Mouse (Mus musculus): ENCODE results near the gene Myl6.

Gene Myl6

GRCm38 (mm10) chr10:128493695-128494666 lies at the start of gene Myl6:
Gene Myl6, minus strand, starts transcription at chr10:128494145.
- peak; percentile 99 for DNase-seq (ENCODE audit: low read depth)

- no peak for DNase-seq (ENCODE audit: low read depth)
Measured at GRCm38 (mm10) chr10:128543100-128543499, 49.2 kb upstream of the Myl6 start.

- DNase-seq (ENCODE audit: low read depth): no peak
Measured at GRCm38 (mm10) chr10:128538340-128538870, 44.5 kb upstream of the Myl6 start.

GRCm38 (mm10) chr10:128536266-128536940 lies 42.5 kb upstream of the Myl6 start:
- peak; percentile 97 for DNase-seq (ENCODE audit: low read depth)

- DNase-seq (ENCODE audit: low read depth): no peak
Measured at GRCm38 (mm10) chr10:128535624-128536265, 41.8 kb upstream of the Myl6 start.

GRCm38 (mm10) chr10:128535206-128535605 lies 41.3 kb upstream of the Myl6 start:
- no peak for DNase-seq (ENCODE audit: low read depth)

GRCm38 (mm10) chr10:128526366-128527356 lies 32.7 kb upstream of the Myl6 start:
- no peak for DNase-seq (ENCODE audit: low read depth)

- DNase-seq (ENCODE audit: low read depth): peak; percentile 99
Measured at GRCm38 (mm10) chr10:128525671-128526308, 31.8 kb upstream of the Myl6 start, which contains the start of gene Esyt1. Gene Esyt1, minus strand, starts transcription at chr10:128525871.

GRCm38 (mm10) chr10:128524732-128525662 lies 31.1 kb upstream of the Myl6 start:
- DNase-seq (ENCODE audit: low read depth): no peak

GRCm38 (mm10) chr10:128524111-128524731 lies 30.3 kb upstream of the Myl6 start:
- DNase-seq (ENCODE audit: low read depth): no peak

- DNase-seq (ENCODE audit: low read depth): no peak
Measured at GRCm38 (mm10) chr10:128522351-128522750, 28.4 kb upstream of the Myl6 start.

GRCm38 (mm10) chr10:128520591-128520990 lies 26.6 kb upstream of the Myl6 start:
- DNase-seq (ENCODE audit: low read depth): no peak

- DNase-seq (ENCODE audit: low read depth): no peak
Measured at GRCm38 (mm10) chr10:128518833-128519232, 24.9 kb upstream of the Myl6 start.

- DNase-seq (ENCODE audit: low read depth): no peak
Measured at GRCm38 (mm10) chr10:128516677-128517076, 22.7 kb upstream of the Myl6 start.

- no peak for DNase-seq (ENCODE audit: low read depth)
Measured at GRCm38 (mm10) chr10:128516029-128516428, 22.1 kb upstream of the Myl6 start.

GRCm38 (mm10) chr10:128515044-128515443 lies 21.1 kb upstream of the Myl6 start:
- no peak for DNase-seq (ENCODE audit: low read depth)

- DNase-seq (ENCODE audit: low read depth): no peak
Measured at GRCm38 (mm10) chr10:128511761-128512160, 17.8 kb upstream of the Myl6 start.

- no peak for DNase-seq (ENCODE audit: low read depth)
Measured at GRCm38 (mm10) chr10:128511189-128511588, 17.2 kb upstream of the Myl6 start.

- DNase-seq (ENCODE audit: low read depth): no peak
Measured at GRCm38 (mm10) chr10:128510301-128510700, 16.4 kb upstream of the Myl6 start.
